Mouse (Mus musculus): ENCODE data around the gene Noto.

The Noto gene

GRCm38 (mm10) chr6:85423836-85424379 lies at the start of gene Noto:
Gene Noto (plus strand): TSS chr6:85423886.
- no peak for DNase-seq (ENCODE audit: low spot score)

GRCm38 (mm10) chr6:85373951-85374733 lies 49.5 kb upstream of the Noto start, which contains the start of gene Rab11fip5:
Gene Rab11fip5 (minus strand): TSS chr6:85374634.
- DNase-seq (ENCODE audit: low spot score), result no peak

DNA sequence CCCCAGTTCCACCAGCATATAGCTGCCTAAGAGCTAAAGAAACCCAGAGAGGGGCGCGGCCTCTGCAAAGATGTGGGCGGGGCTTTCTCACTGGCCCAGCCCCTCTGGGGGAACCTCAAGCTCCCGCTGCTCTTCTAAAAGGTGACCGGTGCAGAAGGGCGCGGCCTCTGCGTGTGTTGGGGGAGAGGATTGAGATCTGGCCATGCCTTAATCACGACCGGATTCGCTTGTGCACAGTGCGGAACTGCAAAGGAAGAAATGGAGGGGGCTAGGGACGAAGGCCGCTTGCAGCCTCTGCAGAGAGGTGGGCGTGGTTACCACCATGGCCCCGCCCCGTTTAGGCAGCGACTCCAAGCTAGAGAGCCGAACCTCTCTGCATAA lies 49.0 kb upstream of the Noto start:
- DNase-seq (ENCODE audit: low spot score), result peak; percentile 95

DNA sequence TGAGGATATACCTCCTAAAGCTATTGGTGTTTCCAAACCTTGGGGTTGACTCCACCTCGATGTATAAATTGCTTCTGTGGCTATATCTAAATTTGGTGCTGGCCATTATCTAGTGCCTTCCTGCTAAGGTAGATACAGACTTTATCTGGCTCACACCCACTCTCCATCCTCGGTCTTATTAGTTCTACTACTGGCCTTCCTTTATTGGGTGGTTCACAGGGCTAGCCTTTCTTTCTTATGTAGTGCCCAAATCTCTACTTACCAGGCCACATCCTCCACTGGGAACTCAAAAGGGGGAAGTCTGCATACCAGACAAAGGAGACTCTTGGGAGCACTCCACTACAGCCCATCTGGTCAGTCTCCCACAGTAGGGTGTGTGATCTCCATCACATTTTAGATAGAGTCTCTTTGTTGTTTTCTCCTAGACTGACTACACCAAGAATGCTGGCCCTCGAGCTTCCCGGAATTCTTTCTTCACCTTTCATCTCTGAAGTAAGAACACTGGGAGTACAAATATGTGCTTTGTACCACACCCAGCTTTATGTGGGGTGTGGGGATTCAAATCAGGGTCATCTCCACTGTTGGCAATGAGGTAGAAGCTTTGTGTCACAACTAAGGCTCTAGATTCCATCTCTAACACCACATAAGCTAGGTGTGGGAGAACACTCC lies 46.5 kb upstream of the Noto start:
- DNase-seq (ENCODE audit: low spot score), result no peak

- DNase-seq (ENCODE audit: low spot score), result no peak
Measured at GRCm38 (mm10) chr6:85377876-85378275, 45.8 kb upstream of the Noto start.

GRCm38 (mm10) chr6:85378629-85379028 lies 45.1 kb upstream of the Noto start:
- DNase-seq (ENCODE audit: low spot score), result no peak

GRCm38 (mm10) chr6:85380201-85380900 lies 43.3 kb upstream of the Noto start:
- peak; percentile 86 for DNase-seq (ENCODE audit: low spot score)

- no peak for DNase-seq (ENCODE audit: low spot score)
Measured at GRCm38 (mm10) chr6:85380901-85381647, 42.6 kb upstream of the Noto start.

DNA sequence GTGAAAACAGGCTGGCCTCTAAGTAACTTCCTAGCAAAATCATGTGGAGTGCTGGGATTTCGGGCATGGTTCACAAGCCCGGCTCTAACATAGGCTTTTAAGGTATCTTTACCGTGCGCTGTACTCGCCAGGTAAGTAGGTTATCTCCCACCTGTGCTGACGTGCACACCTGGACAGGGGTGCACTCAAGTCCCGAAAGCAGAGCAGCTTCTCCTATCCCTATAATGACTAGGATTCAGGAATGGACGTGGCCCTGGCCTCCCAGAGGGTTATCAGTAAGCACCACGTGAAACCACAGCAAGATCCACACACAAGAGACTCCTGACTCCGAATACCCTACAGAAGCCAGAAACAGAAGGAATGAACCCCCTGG lies 42.1 kb upstream of the Noto start:
- no peak for DNase-seq (ENCODE audit: low spot score)

- DNase-seq (ENCODE audit: low spot score), result no peak
Measured at GRCm38 (mm10) chr6:85382791-85383190, 40.9 kb upstream of the Noto start.

- no peak for DNase-seq (ENCODE audit: low spot score)
Measured at GRCm38 (mm10) chr6:85388608-85389007, 35.1 kb upstream of the Noto start.

GRCm38 (mm10) chr6:85391803-85392202 lies 31.9 kb upstream of the Noto start:
- peak; percentile 77 for DNase-seq (ENCODE audit: low spot score)

DNA sequence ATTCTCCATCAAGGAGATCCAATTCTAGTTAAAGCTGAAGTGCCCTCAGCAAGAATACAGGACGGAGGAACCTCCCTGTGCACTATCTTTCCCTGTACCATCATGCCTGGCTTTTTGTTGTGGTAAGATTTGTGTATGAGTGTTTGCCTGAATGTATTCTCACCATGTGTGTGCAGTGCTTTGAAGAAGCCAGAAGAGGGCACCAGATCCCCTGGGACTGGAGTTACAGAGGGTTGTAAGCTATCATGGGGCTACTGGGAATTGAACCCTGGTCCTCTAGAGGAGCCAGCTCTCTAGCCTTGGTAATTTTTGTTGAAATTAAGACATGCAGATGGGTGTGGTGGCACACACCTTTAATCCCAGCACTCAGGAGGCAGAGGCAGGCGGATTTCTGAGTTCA lies 28.3 kb upstream of the Noto start:
- no peak for DNase-seq (ENCODE audit: low spot score)

DNA sequence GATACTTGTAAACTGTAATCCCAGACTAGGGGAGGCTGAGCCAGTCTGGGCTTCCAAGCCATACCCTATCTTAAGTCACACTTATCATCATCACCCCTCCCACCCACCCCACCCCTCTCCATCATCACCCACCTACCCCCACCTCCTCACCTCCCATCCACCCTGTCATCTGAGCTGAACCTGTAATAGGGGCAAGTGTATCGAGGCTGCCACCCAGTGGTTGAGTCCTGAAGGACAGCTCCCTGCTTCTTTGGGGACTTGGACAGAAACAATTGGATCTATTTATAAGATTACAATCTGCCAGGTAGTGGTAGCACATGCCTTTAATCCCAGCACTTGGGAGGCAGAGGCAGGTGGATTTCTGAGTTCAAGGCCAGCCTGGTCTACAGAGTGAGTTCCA lies 26.5 kb upstream of the Noto start:
- peak; percentile 54 for DNase-seq (ENCODE audit: low spot score)

GRCm38 (mm10) chr6:85399715-85400114 lies 24.0 kb upstream of the Noto start:
- DNase-seq (ENCODE audit: low spot score), result no peak

DNA sequence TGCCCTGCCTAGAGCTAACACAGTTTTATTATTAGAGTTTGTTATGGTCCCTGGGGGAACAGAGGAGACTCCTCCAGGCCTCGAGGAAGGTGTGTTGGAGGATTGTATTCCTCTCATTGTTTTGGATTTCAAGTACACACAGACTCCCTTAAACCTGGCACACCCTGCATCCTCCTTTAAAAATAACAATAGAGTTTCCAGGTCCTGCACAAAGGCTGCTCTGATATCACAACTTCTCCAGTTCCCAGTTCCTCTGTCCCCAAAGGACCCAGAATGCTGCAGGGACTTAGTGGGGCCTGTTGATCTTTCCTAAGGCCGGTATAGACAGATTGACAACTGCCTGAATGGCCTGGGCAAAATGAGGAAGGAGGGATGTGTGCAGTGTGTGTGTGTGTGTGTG lies 21.1 kb upstream of the Noto start:
- DNase-seq (ENCODE audit: low spot score), result no peak

- no peak for DNase-seq (ENCODE audit: low spot score)
Measured at GRCm38 (mm10) chr6:85403039-85403438, 20.6 kb upstream of the Noto start.

GRCm38 (mm10) chr6:85409003-85409402 lies 14.7 kb upstream of the Noto start:
- DNase-seq (ENCODE audit: low spot score), result no peak

DNA sequence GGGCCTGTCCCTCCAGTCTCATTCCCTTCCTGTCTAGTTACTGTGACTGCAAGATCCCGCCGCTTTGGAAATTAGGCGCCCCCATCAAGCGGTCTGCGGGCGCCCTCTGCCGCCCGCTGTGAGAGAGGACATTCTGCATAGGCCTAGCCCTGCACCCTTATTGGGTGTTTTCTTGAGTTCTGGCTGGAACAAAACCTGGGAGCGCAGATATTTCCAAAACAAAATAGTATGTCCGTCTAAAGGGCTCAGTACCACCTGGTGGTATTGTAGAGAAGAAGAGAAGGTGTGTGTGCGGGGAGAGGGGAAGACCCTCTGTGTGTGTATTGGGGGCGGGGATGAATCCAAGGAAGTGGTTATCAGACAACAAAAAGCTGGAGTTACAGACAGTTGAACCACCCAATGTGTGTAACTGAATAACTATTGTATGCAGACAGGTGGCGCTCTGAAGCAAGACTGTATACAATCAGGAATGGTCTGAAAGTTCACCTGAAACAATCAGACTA lies 12.9 kb upstream of the Noto start:
- peak; percentile 41 for DNase-seq (ENCODE audit: low spot score)

DNA sequence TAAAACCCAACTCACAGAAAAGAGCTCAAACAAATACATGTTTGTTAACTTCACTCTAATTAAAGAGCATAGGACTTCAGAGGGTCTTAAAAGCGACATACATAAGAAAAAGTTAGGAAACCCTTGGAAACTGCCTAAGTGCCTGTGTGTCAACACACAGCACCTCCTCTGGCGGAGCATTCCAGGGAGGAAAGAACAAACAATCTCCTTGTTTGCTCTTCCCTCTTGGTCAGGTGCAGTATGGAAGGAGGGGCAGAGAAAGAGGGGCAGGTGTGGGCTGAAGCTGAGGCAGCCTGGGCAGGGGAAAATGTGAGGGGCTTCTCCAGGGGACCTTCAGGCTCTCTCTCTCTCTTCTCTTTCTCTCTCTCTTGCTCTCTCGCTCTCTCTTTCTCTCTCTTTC lies 7.9 kb upstream of the Noto start:
- DNase-seq (ENCODE audit: low spot score), result no peak

DNA sequence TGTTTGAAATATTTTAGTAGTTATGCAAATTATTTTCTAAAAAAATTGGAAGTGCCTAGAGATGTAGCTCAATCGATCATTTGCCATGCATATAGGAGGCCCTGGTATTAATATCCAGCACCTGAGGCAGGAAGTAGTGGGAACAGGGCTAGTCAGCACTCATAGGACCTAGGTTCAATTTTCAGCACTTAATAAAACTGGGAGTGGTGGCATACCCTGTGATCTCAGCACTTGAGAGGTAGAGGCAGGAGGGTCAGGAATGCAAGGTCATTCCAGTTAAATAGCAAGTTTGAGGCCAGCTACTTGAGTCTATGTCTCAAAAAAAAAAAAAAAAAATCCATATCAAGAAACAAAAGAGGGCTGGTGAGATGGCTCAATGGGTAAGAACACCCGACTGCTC lies 4.5 kb upstream of the Noto start:
- no peak for DNase-seq (ENCODE audit: low spot score)
